Mouse (Mus musculus): ENCODE measurements around the gene Pnkd. TPM values are rescaled to one million over a fixed set of nuclear protein-coding genes. Genes with fewer than 3 reads are reported as not detected.

Pnkd gene
- polyA plus RNA-seq, 1 experiment: 62.6 TPM

- Histone ChIP-seq H3K4me1 (ENCODE audit: control insufficient read depth, insufficient read depth, insufficient read length, low read length) (no peaks in the 10 kb centered on the region), H3K27me3 (ENCODE audit: control insufficient read depth, insufficient read depth, low read length) (no peaks in the 10 kb centered on the region), H3K27ac (ENCODE audit: insufficient read depth, low read depth, low read length) (no peak overlapping the region), H3K4me3 (ENCODE audit: low read depth, low read length) (no peak overlapping the region), H3K36me3 (ENCODE audit: control insufficient read depth, insufficient read depth, low read length) (no peaks in the 10 kb centered on the region)
- no peak for TF ChIP-seq POLR2A (IDR thresholded peaks at IDR 0.05; ENCODE audit: low read depth, low read length)
- no peak for TF ChIP-seq CTCF (IDR thresholded peaks at IDR 0.05; ENCODE audit: extremely low read depth, insufficient read length, insufficient replicate concordance, low read depth, low read length)
- 84% methylated on average over 9 of the region's 9 CpGs for WGBS
Measured at GRCm38 (mm10) chr1:74353453-74354229, 68.9 kb downstream of the Pnkd start.

GRCm38 (mm10) chr1:74357531-74357930 lies 72.8 kb downstream of the Pnkd start:
- H3K27me3 ChIP-seq (ENCODE audit: control insufficient read depth, insufficient read depth, low read length): no peaks in the 10 kb centered on the region
- H3K4me1 ChIP-seq (ENCODE audit: control insufficient read depth, insufficient read depth, insufficient read length, low read length): no peaks in the 10 kb centered on the region
- H3K4me3 ChIP-seq (ENCODE audit: low read depth, low read length): no peak overlapping the region
- no peaks in the 10 kb centered on the region for H3K36me3 ChIP-seq (ENCODE audit: control insufficient read depth, insufficient read depth, low read length)
- no peak for TF ChIP-seq POLR2A (IDR thresholded peaks at IDR 0.05; ENCODE audit: low read depth, low read length)
- no peak for TF ChIP-seq CTCF (IDR thresholded peaks at IDR 0.05; ENCODE audit: extremely low read depth, insufficient read length, insufficient replicate concordance, low read depth, low read length)
- no peak overlapping the region for H3K27ac ChIP-seq (ENCODE audit: insufficient read depth, low read depth, low read length)

GRCm38 (mm10) chr1:74359952-74360517 lies 75.3 kb downstream of the Pnkd start:
- Histone ChIP-seq H3K4me3 (ENCODE audit: low read depth, low read length) (no peak overlapping the region), H3K27me3 (ENCODE audit: control insufficient read depth, insufficient read depth, low read length) (no peaks in the 10 kb centered on the region), H3K4me1 (ENCODE audit: control insufficient read depth, insufficient read depth, insufficient read length, low read length) (no peaks in the 10 kb centered on the region), H3K27ac (ENCODE audit: insufficient read depth, low read depth, low read length) (no peak overlapping the region), H3K36me3 (ENCODE audit: control insufficient read depth, insufficient read depth, low read length) (no peaks in the 10 kb centered on the region)
- 84% methylated on average over 5 of the region's 5 CpGs for WGBS
- no peak for TF ChIP-seq POLR2A (IDR thresholded peaks at IDR 0.05; ENCODE audit: low read depth, low read length)
- no peak for TF ChIP-seq CTCF (IDR thresholded peaks at IDR 0.05; ENCODE audit: extremely low read depth, insufficient read length, insufficient replicate concordance, low read depth, low read length)

- Histone ChIP-seq H3K4me1 (ENCODE audit: control insufficient read depth, insufficient read depth, insufficient read length, low read length) (no peaks in the 10 kb centered on the region), H3K27ac (ENCODE audit: insufficient read depth, low read depth, low read length) (no peak within 1 kb of the TSS), H3K27me3 (ENCODE audit: control insufficient read depth, insufficient read depth, low read length) (no peaks in the 10 kb centered on the region), H3K4me3 (ENCODE audit: low read depth, low read length) (no peak within 1 kb of the TSS), H3K36me3 (ENCODE audit: control insufficient read depth, insufficient read depth, low read length) (no peaks in the 10 kb centered on the region)
- 1% methylated on average over 2 of the region's 2 CpGs for WGBS
- peak; percentile 61; the same call in 1 of the 2 replicates for TF ChIP-seq CTCF (IDR thresholded peaks at IDR 0.05; ENCODE audit: extremely low read depth, insufficient read length, insufficient replicate concordance, low read depth, low read length)
- TF ChIP-seq POLR2A (IDR thresholded peaks at IDR 0.05; ENCODE audit: low read depth, low read length): no peak
Measured at GRCm38 (mm10) chr1:74361812-74362211, 77.1 kb downstream of the Pnkd start, which contains the start of gene Catip. TSS of gene Catip (plus strand) at chr1:74362108.

GRCm38 (mm10) chr1:74362325-74363229 lies 77.8 kb downstream of the Pnkd start:
- WGBS: 75% methylated on average over 17 of the region's 17 CpGs
- no peak overlapping the region for H3K27ac ChIP-seq (ENCODE audit: insufficient read depth, low read depth, low read length)
- no peaks in the 10 kb centered on the region for H3K27me3 ChIP-seq (ENCODE audit: control insufficient read depth, insufficient read depth, low read length)
- no peak overlapping the region for H3K4me3 ChIP-seq (ENCODE audit: low read depth, low read length)
- TF ChIP-seq CTCF (IDR thresholded peaks at IDR 0.05; ENCODE audit: extremely low read depth, insufficient read length, insufficient replicate concordance, low read depth, low read length) (no peak), POLR2A (IDR thresholded peaks at IDR 0.05; ENCODE audit: low read depth, low read length) (no peak)
- no peaks in the 10 kb centered on the region; the same call in 1 of the 2 replicates for H3K4me1 ChIP-seq (ENCODE audit: control insufficient read depth, insufficient read depth, insufficient read length, low read length)
- H3K36me3 ChIP-seq (ENCODE audit: control insufficient read depth, insufficient read depth, low read length): no peaks in the 10 kb centered on the region

- Histone ChIP-seq H3K27me3 (ENCODE audit: control insufficient read depth, insufficient read depth, low read length) (no peaks in the 10 kb centered on the region), H3K4me3 (ENCODE audit: low read depth, low read length) (no peak overlapping the region), H3K36me3 (ENCODE audit: control insufficient read depth, insufficient read depth, low read length) (no peaks in the 10 kb centered on the region), H3K27ac (ENCODE audit: insufficient read depth, low read depth, low read length) (no peak overlapping the region), H3K4me1 (ENCODE audit: control insufficient read depth, insufficient read depth, insufficient read length, low read length) (no peaks in the 10 kb centered on the region; the same call in 1 of the 2 replicates)
- WGBS: 70% methylated on average over 5 of the region's 5 CpGs
- TF ChIP-seq POLR2A (IDR thresholded peaks at IDR 0.05; ENCODE audit: low read depth, low read length): no peak
- TF ChIP-seq CTCF (IDR thresholded peaks at IDR 0.05; ENCODE audit: extremely low read depth, insufficient read length, insufficient replicate concordance, low read depth, low read length): no peak
Measured at GRCm38 (mm10) chr1:74363437-74363836, 78.7 kb downstream of the Pnkd start.

Data from small intestine, adult 2 months (tissue).